Mouse (Mus musculus) C2C12 (cell line): ENCODE data around the gene St3gal2.
"Not testable (repeated sequence)": the region's sequence is repeated elsewhere in the genome, so short reads cannot be mapped to it uniquely, and the experiment has no call there.

Source experiments
- CTCF ChIP-seq: IDR thresholded peaks from one replicate; pipeline ENCODE4 v1.5.1; 2011; ENCODE audit not compliant: control insufficient read depth, insufficient read depth, insufficient read length
- MYOG ChIP-seq: IDR thresholded peaks from one replicate; pipeline ENCODE4 v1.6.1; 2011; ENCODE audit not compliant: control insufficient read depth, insufficient read length; ENCODE audit errors: extremely low read depth

GRCm38 (mm10) chr8:110976532-110976931 lies 56.8 kb downstream of the St3gal2 start:
- TF ChIP-seq CTCF, MYOG: not testable (repeated sequence)
